Mouse (Mus musculus) left cerebral cortex, postnatal 36 days (tissue): ENCODE measurements at regions not wholly inside any gene's neighbourhood (a gene's known extent, or its start where the extent isn't known, plus 50 kb on each side); places are given as distances from the start of the nearest gene placed in this dataset.
"Not testable (repeated sequence)": the region's sequence is repeated elsewhere in the genome, so short reads cannot be mapped to it uniquely, and the experiment has no call there.

ENCODE experiments used
- DNase-seq, 2 experiments: peaks; one replicate each; pipeline ENCODE4 v3.0.0; 2021 to 2022; ENCODE audit warnings: low spot score in 2 of 2, mixed read lengths in 1 of 2
- intact Hi-C: fragments of 180-260 bp; cut with DNase I; formaldehyde crosslinking; loops from one replicate; pipeline ENCODE4 v1.15.1; 2025

GRCm38 (mm10) chr14:52752159-52752558 is 256.6 kb upstream of the Olfr1507 start:
- DNase-seq, intact Hi-C loops: not testable (repeated sequence)

DNA sequence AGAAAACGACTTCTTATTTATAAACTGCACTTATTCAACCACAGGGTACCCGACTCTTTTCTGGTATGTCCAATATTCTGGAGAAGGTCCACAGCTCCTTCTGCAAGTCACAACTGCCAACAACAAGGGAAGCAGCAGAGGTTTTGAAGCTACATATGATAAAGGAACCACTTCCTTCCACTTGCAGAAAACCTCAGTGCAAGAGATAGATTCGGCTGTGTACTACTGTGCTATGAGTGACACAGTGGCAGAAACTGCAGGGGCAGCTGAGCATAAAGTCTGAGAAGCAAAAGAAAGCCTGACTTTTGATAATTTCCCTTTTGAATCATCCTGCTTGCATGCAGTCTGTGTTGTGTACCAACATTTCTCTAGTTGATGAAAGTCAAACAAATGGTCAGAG is 231.1 kb upstream of the Olfr1507 start:
- intact Hi-C loops, DNase-seq: not testable (repeated sequence)

DNA sequence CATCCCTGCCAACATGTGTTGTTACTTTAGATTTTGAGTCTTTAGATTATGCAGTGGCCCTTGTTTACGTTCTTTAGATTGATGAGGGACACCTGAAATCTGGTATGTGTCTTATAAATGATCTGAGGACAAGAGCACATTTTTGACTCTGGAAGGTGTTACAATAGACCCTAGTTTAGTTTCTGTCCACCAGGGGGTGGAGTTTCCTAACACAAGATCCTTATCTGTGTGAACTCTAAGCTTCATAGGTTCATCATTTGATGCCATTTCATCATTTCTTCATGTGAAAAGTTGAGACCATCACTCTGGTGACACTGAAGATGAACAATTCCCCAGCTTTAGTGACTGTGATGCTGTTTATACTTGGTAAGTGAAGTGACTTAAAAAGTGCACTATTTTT is 229.4 kb upstream of the Olfr1507 start:
- intact Hi-C loops, DNase-seq: not testable (repeated sequence)

DNA sequence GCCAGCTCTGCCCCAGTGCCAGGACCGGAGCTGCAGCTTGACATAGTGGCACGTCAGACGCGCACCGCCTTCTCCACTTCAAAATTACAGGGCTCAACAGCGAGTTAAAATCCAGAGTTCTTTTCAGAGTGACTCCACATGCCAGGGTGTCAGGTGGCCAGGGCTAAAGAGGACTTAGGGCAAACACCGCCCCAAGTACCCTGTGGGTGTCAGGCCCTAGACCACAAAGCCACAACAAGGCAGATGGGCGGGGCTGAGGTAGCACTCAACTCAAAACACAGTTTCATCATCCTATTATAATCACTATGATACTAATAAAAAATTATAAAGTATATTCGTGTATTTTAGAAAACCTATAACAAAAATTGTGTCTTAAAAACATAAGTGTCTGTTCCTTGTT is 225.1 kb upstream of the Olfr1507 start:
- intact Hi-C loops: no loop called here
- no peak for DNase-seq

GRCm38 (mm10) chr14:52700851-52701250 is 205.3 kb upstream of the Olfr1507 start:
- intact Hi-C loops, DNase-seq: not testable (repeated sequence)

GRCm38 (mm10) chr14:52683636-52684035 is 188.1 kb upstream of the Olfr1507 start:
- intact Hi-C loops: not testable (repeated sequence)

GRCm38 (mm10) chr14:52654355-52654754 is 158.8 kb upstream of the Olfr1507 start:
- DNase-seq: no peak
- intact Hi-C loops: no loop called here

More at GRCm38 (mm10) chr14:52683636-52684035, 188.1 kb upstream of the Olfr1507 start:
- not testable (repeated sequence) for DNase-seq

GRCm38 (mm10) chr14:52638179-52638578 is 142.6 kb upstream of the Olfr1507 start:
- no peak for DNase-seq
- intact Hi-C loops: no loop called here

- no peak for DNase-seq
- intact Hi-C loops: no loop called here
These were observed 126.6 kb upstream of the Olfr1507 start for GRCm38 (mm10) chr14:52622184-52622583.

DNA sequence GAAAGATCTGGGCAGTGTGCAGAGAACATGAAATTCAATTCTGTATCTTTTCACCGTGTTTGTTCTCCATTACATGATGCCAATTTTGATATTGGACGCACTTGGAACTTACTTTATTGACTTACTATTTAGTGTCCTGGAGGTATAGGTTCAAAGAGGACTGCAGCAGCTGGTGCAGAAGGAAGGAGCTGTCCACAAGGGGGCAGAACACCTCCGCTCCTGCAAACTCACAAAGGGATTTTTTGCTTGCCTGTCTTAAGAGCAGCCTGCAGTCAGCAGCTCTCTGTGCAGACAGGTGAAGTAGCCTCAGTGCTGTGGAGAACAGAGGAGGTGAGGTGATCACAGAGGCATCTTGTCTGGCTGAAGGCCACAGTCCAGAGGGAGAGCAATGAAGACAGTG is 84.8 kb upstream of the Olfr1507 start:
- no peak for DNase-seq

GRCm38 (mm10) chr14:52566920-52567319 is 71.4 kb upstream of the Olfr1507 start:
- intact Hi-C loops: no loop called here
- no peak for DNase-seq

More for the DNA sequence above, 84.8 kb upstream of the Olfr1507 start:
- intact Hi-C loops: no loop called here

GRCm38 (mm10) chr14:52565606-52566005 is 70.1 kb upstream of the Olfr1507 start:
- DNase-seq: no peak
- intact Hi-C loops: no loop called here

GRCm38 (mm10) chr14:52556340-52556739 is 60.8 kb upstream of the Olfr1507 start:
- intact Hi-C loops, DNase-seq: not testable (repeated sequence)

- DNase-seq: no peak
- intact Hi-C loops: no loop called here
These were observed 57.9 kb upstream of the Olfr1507 start for GRCm38 (mm10) chr14:52553399-52553798.

GRCm38 (mm10) chr14:52547933-52548332 is 52.4 kb upstream of the Olfr1507 start:
- intact Hi-C loops: no loop called here

More at GRCm38 (mm10) chr14:52547933-52548332, 52.4 kb upstream of the Olfr1507 start:
- no peak for DNase-seq
